In genomic region chr4:56801907-56802668, GRCm38 (mm10) we compare ENCODE assay signal across 8 mouse cellular contexts. TPM values are rescaled to one million over a fixed set of nuclear protein-coding genes. Genes with fewer than 3 reads are reported as not detected.
DNase-seq lines count a peak whose midpoint lies in the region; ATAC-seq and TF ChIP-seq lines count a peak whose summit lies in the region.

Elp1 (minus strand) TSS chr4:56802331.
Fam206a (plus strand) TSS chr4:56802345.

- TF ChIP-seq EP300 in liver, postnatal 0 days (IDR thresholded peaks at IDR 0.05; ENCODE audit: low read depth): no peak

- peaks cover 74% of the 10 kb centered on the region for H3K36me3 ChIP-seq in E14TG2a.4 (ENCODE audit: insufficient read depth, low read length)
- H3K36me3 ChIP-seq in forebrain, embryonic 13.5 days (ENCODE audit: poor library complexity, severe bottlenecking): peaks cover 48% of the 10 kb centered on the region
- peaks cover 34% of the 10 kb centered on the region for H3K36me3 ChIP-seq in liver, postnatal 0 days (replicated peaks; ENCODE audit: insufficient read depth, low read length)
- H3K36me3 ChIP-seq in neural tube, embryonic 14.5 days (ENCODE audit: control insufficient read depth, insufficient read depth, low read length): peaks cover 27% of the 10 kb centered on the region

- H3K4me1 ChIP-seq in E14TG2a.4 (replicated peaks; ENCODE audit: low read depth, low read length): peaks cover 26% of the 10 kb centered on the region
- peaks cover 28% of the 10 kb centered on the region for H3K4me1 ChIP-seq in forebrain, embryonic 13.5 days
- H3K4me1 ChIP-seq in liver, postnatal 0 days (ENCODE audit: insufficient read depth): peaks cover 14% of the 10 kb centered on the region
- H3K4me1 ChIP-seq in neural tube, embryonic 14.5 days (ENCODE audit: control insufficient read depth, insufficient read depth, low read length): peaks cover 20% of the 10 kb centered on the region

- H3K9ac ChIP-seq in forebrain, embryonic 13.5 days: peak within 1 kb of the TSS; percentile 89
- H3K9ac ChIP-seq in liver, postnatal 0 days (replicated peaks): peak within 1 kb of the TSS; percentile 70
- H3K9ac ChIP-seq in neural tube, embryonic 14.5 days (replicated peaks; ENCODE audit: low read depth, low read length): peak within 1 kb of the TSS; percentile 84

- peak within 1 kb of the TSS; percentile 75 for H3K4me2 ChIP-seq in forebrain, embryonic 13.5 days
- peak within 1 kb of the TSS; percentile 85 for H3K4me2 ChIP-seq in liver, postnatal 0 days (ENCODE audit: low read depth, low read length)
- H3K4me2 ChIP-seq in neural tube, embryonic 14.5 days (ENCODE audit: low read depth, low read length): peak within 1 kb of the TSS; percentile 70

- H3K27ac ChIP-seq in forebrain, embryonic 13.5 days: peak within 1 kb of the TSS; percentile 67
- peak within 1 kb of the TSS; percentile 56 for H3K27ac ChIP-seq in liver, postnatal 0 days (ENCODE audit: low read depth)
- peak within 1 kb of the TSS; percentile 82 for H3K27ac ChIP-seq in neural tube, embryonic 14.5 days (ENCODE audit: low read depth, low read length)

- TF ChIP-seq CTCF in E14TG2a.4 (conservative IDR thresholded peaks at IDR 0.05; ENCODE audit: low read length): no peak
- TF ChIP-seq CTCF in liver, postnatal 0 days (IDR thresholded peaks at IDR 0.05; ENCODE audit: low read depth): no peak

- peaks cover 3% of the 10 kb centered on the region; the same call in 1 of the 2 replicates for H3K27me3 ChIP-seq in E14TG2a.4 (ENCODE audit: insufficient read depth, low read length)
- H3K27me3 ChIP-seq in forebrain, embryonic 13.5 days: no peaks in the 10 kb centered on the region
- no peaks in the 10 kb centered on the region for H3K27me3 ChIP-seq in liver, postnatal 0 days (ENCODE audit: insufficient read depth, low read length)
- no peaks in the 10 kb centered on the region for H3K27me3 ChIP-seq in neural tube, embryonic 14.5 days (ENCODE audit: control insufficient read depth, insufficient read depth, low read length)

- peak; percentile 98 for ATAC-seq in forebrain, embryonic 13.5 days
- peak; percentile 96 for ATAC-seq in liver, postnatal 0 days
- peak; percentile 97 for ATAC-seq in neural tube, embryonic 14.5 days (ENCODE audit: low read depth)

- intact Hi-C loops in heart, postnatal 10 days (cut with DNase I): loop anchor here (2.0 kb wide), 1 partner anchor 63 kb away; the partner anchor contains the start of gene Ctnnal1

- WGBS in forebrain, embryonic 13.5 days: under 1% methylated on average over 72 of the region's 72 CpGs
- under 1% methylated on average over 72 of the region's 72 CpGs for WGBS in large intestine, adult 2 months
- 2% methylated on average over 72 of the region's 72 CpGs for WGBS in liver, postnatal 0 days (ENCODE audit: insufficient replicate concordance)
- WGBS in neural tube, embryonic 14.5 days: under 1% methylated on average over 72 of the region's 72 CpGs

- no peaks in the 10 kb centered on the region for H3K9me3 ChIP-seq in E14TG2a.4 (ENCODE audit: low read length)
- no peaks in the 10 kb centered on the region for H3K9me3 ChIP-seq in forebrain, embryonic 13.5 days (replicated peaks)
- H3K9me3 ChIP-seq in liver, postnatal 0 days (ENCODE audit: low read length): no peaks in the 10 kb centered on the region
- H3K9me3 ChIP-seq in neural tube, embryonic 14.5 days (ENCODE audit: control insufficient read depth, low read length): no peaks in the 10 kb centered on the region

- DNase-seq in c-Kit-positive CD71-positive TER-119-positive erythroid progenitor cells, embryonic 14.5 days (ENCODE audit: low spot score): peak; percentile 88
- DNase-seq in heart, postnatal 10 days: peak; percentile 97 to 98
- peak; percentile 48 for DNase-seq in large intestine, adult 2 months (ENCODE audit: low read depth, low spot score)
- DNase-seq in liver, postnatal 0 days: peak; percentile 96
- peak; percentile 99 for DNase-seq in testis, postnatal 10 days (ENCODE audit: low spot score)

- H3K4me3 ChIP-seq in E14TG2a.4 (replicated peaks; ENCODE audit: low read length): peak within 1 kb of the TSS; percentile 97
- H3K4me3 ChIP-seq in forebrain, embryonic 13.5 days: peak within 1 kb of the TSS; percentile 89
- H3K4me3 ChIP-seq in liver, postnatal 0 days (ENCODE audit: low read depth, low read length): peak within 1 kb of the TSS; percentile 80
- peak within 1 kb of the TSS; percentile 97 for H3K4me3 ChIP-seq in neural tube, embryonic 14.5 days (ENCODE audit: low read depth, low read length)

RNA-seq across cellular contexts. Expression of gene Elp1, which starts in this region (rescaled TPM):
- polyA plus RNA-seq in forebrain, embryonic 13.5 days (2015; fragmentation: Nextera tagmentation; extraction: Ambion mirVana): 54.9 and 62.1 TPM in 2 replicates
- total RNA-seq in heart, postnatal 10 days (2021): 10 to 100 TPM; 25.7 to 29.1 TPM
- 8.6 and 8.7 TPM in 2 replicates for polyA plus RNA-seq in large intestine, adult 2 months (2012; rRNA removed)
- 7.3 and 8.1 TPM in 2 replicates for polyA plus RNA-seq in liver, postnatal 0 days (2015; fragmentation: Nextera tagmentation; extraction: Ambion mirVana)
- polyA plus RNA-seq in neural tube, embryonic 14.5 days (2014; fragmentation: Nextera tagmentation; extraction: Ambion mirVana): 76.9 and 94.1 TPM in 2 replicates

RNA-seq across cellular contexts. Expression of gene Fam206a, which starts in this region (rescaled TPM):
- polyA plus RNA-seq in forebrain, embryonic 13.5 days (2015; fragmentation: Nextera tagmentation; extraction: Ambion mirVana): 16.5 and 18.1 TPM in 2 replicates
- total RNA-seq in heart, postnatal 10 days (2021): 1 to 10 TPM; 4.4 to 4.5 TPM
- 3.3 and 3.6 TPM in 2 replicates for polyA plus RNA-seq in large intestine, adult 2 months (2012; rRNA removed)
- polyA plus RNA-seq in liver, postnatal 0 days (2015; fragmentation: Nextera tagmentation; extraction: Ambion mirVana): 1.6 and 2.2 TPM in 2 replicates
- 17.8 and 19.0 TPM in 2 replicates for polyA plus RNA-seq in neural tube, embryonic 14.5 days (2014; fragmentation: Nextera tagmentation; extraction: Ambion mirVana)

Comparison
In these comparisons a context has a peak if more than half of its experiments do, and no peak if none do; other contexts are left out.
1. Peak in every context shown above with its lines: DNase-seq, ATAC-seq, H3K4me3 ChIP-seq and H3K27ac ChIP-seq.
2. DNase-seq: peak in every context shown above with its lines; median percentile 99 in testis, postnatal 10 days; 98 in heart, postnatal 10 days; 96 in liver, postnatal 0 days; 88 in c-Kit-positive CD71-positive TER-119-positive erythroid progenitor cells, embryonic 14.5 days; 48 in large intestine, adult 2 months.